Mouse (Mus musculus): ENCODE data around the gene Trip4. TPM values are rescaled to one million over a fixed set of nuclear protein-coding genes. Genes with fewer than 3 reads are reported as not detected.

Gene Trip4
- total RNA-seq (2022): 10 to 100 TPM; 46.5 to 53.5 (median 48.1) TPM

GRCm38 (mm10) chr9:65908394-65909300 lies at the start of gene Trip4, which contains the start of gene Csnk1g1:
Gene Trip4 (minus strand): TSS chr9:65908794.
Gene Csnk1g1 (plus strand): TSS chr9:65908924.
- peak; percentile 97 for DNase-seq

GRCm38 (mm10) chr9:65951082-65951587 lies 42.5 kb upstream of the Trip4 start:
- no peak for DNase-seq

- no peak for DNase-seq
Measured at GRCm38 (mm10) chr9:65937566-65937965, 29.0 kb upstream of the Trip4 start.

- DNase-seq: no peak
Measured at GRCm38 (mm10) chr9:65929826-65930225, 21.2 kb upstream of the Trip4 start.

DNA sequence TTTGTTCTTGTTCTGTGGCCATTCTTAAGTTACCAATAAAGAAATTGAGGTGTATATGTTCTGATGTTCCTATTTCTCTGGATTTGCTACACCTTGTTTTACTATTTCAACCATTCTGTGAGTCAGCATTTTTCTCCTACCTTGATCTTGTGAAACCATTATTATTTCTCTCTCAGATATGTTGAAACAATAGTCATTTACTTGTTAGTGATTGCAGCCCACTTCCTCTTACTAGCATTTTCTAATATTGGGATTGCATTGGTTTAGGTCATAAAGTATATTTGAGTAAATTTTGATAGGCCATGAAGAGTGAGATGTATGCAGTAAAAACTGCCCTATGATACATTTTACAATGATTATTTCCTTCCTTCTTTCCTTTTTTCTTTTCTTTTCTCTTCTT lies 19.9 kb upstream of the Trip4 start:
- no peak for DNase-seq

- DNase-seq: no peak
Measured at GRCm38 (mm10) chr9:65917015-65917414, 8.4 kb upstream of the Trip4 start.

DNA sequence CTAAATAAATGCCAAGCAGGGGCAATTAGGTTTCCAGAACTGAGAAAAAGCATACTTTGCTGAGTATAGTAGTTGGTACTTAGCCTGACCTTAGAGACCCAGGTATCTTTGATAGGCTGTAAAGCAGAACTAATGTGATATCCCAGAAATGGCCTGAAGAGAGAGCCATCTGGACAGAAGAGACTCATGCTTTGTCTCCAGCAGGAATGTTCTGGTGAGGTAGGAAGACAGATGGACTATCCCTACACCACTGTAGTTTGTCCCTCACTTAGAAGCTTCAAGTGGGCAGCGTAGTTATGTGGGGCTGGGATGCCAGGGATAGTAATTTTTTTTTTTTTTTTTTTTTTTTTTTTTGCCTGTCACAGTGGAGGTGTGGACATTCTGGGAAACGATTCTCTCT lies 5.4 kb upstream of the Trip4 start:
- no peak for DNase-seq

DNA sequence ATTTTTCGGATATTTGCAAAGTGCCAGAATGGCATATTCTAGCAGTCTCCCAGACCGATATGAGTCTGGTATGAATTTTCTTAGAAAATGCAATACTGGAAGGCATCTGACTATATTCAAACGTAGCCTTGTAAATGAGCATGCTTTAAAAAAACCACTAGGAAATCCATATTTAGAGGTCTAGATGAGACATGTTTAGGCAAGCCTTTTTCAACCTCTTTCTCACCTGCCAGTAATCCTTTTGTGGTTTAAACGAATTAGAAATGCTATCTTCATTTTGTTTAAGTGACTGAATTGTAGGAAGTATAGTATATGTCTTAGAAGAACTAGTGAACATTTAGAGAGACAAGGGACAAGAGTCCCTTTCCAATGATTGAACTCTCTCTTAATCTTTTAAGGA lies 1.2 kb upstream of the Trip4 start:
- no peak for DNase-seq

DNA sequence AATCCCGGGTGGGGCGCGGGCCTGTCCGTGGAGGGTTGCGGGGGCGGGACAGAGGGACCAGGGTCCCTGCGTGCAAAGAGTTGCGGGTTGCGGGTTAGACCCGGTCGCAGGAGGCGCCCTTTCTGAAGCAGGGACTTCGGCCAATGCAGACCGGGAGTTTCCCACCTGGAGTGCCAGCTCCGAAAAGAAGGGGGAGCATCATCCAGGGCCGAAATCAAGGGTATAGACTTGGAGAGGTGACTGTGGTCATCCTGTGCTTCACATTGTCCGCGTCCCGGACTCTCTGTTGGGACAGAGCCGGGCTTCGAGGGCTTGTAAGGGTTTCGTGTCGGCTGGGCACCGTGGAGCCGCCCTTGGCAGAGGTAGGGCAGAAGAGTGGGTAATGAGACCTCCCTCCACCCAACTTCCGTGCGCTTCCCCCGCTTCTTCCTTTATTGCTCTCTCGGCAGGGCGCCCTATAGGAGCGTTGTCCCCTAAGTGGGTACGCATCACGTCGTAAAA lies 757 bp upstream of the Trip4 start:
- DNase-seq: peak; percentile 57

DNA sequence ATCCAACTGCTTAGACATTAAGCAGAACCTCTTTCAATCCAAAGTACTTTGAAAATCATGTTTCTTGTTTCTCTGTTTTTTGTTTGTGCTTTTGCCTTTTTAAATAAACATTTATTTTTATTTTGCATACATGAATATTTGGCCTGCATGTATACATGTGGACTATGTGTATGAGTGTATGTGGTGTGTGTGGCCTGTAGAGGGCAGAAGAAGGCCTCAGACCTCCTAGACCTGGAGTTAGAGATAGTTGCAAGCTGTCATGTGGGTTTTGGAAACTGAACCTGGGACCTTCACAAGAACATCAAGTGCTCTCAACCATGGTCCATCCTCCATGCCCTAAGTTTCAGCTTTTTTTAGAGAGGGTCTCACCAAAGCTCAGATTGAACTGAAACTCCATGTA lies 5.2 kb downstream of the Trip4 start:
- DNase-seq: no peak

GRCm38 (mm10) chr9:65902879-65903278 lies 5.7 kb downstream of the Trip4 start:
- no peak for DNase-seq

DNA sequence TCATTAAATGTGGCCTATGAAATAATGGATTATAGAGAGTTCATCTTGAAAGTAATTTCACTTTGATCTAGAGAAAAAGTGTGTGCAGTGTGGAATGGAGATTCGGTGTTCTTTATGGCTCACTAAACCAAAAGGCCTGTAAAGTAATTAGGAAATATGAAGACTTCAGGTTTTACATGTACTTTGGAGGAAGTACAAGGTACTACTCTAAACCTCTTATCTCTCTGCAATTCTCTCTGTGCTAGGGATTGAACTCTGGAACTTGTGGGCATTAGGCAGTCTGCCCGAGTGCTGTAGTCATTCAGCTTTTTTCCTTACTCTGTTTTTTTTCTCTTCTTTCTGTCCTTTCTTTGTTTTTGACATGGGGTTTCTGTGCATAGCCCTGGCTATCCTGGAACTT lies 11.6 kb downstream of the Trip4 start:
- no peak for DNase-seq

DNA sequence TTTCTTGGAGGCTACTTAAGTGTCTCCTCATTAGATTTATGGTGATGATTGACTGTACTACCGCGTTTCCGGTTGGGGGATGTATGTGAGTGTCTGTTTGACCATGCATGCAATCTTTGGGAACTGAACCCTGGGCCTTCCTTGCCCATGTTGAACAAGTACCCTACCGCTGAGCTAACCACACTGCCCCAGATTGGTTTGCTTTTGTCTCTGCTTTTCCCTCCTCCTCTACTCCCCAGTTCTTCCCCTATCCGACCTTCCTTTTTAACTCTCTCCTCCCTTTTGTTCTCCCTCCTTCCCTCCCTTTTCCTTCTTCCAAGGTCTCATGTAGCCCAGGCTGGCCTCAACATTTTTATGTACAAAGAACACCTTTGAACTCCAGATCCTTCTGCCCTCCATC lies 17.5 kb downstream of the Trip4 start:
- DNase-seq: no peak

DNA sequence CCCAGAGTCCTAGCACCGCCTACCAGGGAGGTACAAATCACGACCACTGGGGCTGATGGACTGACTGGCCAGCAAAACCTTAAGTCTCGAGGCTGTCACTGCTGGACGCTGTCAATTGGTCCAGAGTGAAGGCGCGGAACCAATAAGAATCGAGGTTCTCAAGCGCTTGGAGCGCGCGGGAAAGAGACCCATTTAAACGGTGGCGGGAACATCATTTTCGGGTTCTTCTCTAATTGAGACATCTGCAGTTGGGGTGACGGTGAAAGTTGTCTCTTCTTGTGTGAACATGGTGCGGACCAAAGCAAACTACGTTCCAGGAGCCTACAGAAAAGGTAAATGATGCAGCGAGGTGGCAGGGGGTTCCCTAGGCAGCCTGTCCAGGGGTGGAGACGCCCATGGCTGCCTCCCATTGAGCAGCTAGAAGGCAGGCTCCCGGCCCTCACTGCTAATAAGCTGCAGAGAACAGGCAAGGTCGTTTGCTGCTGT lies 18.4 kb downstream of the Trip4 start, which contains the start of gene Pclaf:
Pclaf (plus strand) TSS at position 95 of the 486 bp plus-strand sequence.
- DNase-seq: peak; percentile 67

- peak; percentile 87 for DNase-seq
Measured at GRCm38 (mm10) chr9:65884564-65885315, 23.9 kb downstream of the Trip4 start.

DNA sequence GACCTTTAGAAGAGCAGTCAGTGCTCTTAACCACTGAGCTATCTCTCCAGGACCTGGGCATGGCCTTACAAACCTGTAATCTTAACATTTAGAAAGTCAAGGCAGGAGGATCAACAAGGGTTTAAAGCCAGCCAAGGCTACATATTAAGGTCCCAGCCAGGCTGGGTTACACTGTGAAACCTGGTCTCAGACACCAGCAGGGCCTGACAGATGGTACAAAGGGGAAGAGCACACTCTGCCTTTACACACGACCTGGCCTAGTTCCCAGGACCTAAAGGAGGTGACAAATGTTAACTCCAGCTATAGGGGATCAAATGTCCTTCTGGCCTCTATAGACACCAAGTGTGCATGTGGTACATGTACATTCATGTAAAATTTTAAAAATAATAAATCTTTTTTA lies 48.9 kb downstream of the Trip4 start:
- DNase-seq: no peak

- no peak for DNase-seq
Measured at GRCm38 (mm10) chr9:65850203-65850602, 58.4 kb downstream of the Trip4 start.

- no peak for DNase-seq
Measured at GRCm38 (mm10) chr9:65848154-65848553, 60.4 kb downstream of the Trip4 start.

- DNase-seq: no peak
Measured at GRCm38 (mm10) chr9:65844421-65845165, 64.0 kb downstream of the Trip4 start.

GRCm38 (mm10) chr9:65839841-65840240 lies 68.8 kb downstream of the Trip4 start:
- no peak for DNase-seq

DNA sequence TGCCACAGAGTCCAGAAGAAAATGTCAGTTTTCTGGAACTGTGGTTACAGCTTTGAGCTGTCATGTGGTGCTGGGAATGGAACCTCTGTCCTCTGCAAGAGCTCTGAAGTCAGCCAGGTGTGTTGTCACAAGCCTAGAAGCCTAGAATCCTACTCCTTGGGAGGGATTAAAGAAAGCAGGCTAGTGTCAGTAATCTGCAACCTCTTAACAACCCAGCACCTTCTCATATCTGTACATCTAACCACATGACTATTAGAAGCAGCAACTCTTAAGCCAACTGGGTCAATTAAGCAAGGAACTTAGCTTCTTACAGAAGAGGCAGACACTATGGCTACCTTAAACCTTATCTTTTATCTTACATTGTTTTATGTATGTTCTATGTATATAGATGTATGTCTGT lies 71.7 kb downstream of the Trip4 start:
- DNase-seq: no peak
